Mouse (Mus musculus) retina, postnatal 7 days (tissue): ENCODE data around the gene Dpm3.

Experiments
- DNase-seq: peaks from one replicate; pipeline ENCODE4 v3.0.0-alpha.2; 2012; ENCODE audit warnings: low read depth, low spot score

The Dpm3 gene

DNA sequence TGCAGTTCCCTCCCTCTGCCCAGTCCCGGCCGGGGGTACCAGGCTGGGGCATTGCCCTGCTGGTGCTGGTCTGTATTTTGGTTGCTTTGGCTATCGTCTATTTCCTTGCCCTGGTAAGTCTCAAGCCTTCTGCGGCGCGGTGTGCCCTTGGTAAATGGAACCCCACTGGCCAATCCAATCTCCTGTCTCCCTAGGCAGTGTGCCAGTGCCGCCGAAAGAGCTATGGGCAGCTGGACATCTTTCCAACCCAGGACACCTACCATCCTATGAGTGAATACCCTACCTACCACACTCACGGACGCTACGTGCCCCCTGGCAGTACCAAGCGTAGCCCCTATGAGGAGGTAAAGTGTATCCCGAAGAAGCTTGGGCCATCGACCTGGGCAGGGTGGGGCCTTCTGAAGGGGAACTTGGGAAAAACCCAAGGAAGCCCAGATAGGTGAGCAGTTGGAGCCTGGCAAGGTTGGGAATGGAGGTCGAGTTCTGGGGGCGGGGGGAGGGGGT is 27.3 kb upstream of the Dpm3 start:
- no peak for DNase-seq

DNA sequence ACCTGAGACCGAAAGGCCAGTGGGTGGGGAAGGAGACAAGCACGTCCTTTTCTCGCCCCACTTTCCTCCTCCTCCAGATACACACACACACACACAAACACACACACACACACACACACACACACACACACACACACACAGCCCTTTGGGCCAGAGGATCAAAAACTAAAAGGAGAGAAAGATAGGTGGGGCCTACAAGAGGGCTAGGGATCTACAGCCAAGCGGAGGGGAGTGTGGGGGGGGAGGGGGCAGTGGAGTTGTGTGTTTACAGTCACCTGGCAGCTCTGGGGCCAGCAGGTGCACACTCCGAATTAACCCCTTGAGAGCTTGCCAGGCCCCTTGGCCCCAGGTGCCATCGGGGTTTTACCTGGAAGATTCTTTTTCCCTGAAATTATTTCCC is 26.5 kb upstream of the Dpm3 start:
- no peak for DNase-seq

GRCm38 (mm10) chr3:89233562-89234110 is 25.5 kb upstream of the Dpm3 start:
- no peak for DNase-seq

DNA sequence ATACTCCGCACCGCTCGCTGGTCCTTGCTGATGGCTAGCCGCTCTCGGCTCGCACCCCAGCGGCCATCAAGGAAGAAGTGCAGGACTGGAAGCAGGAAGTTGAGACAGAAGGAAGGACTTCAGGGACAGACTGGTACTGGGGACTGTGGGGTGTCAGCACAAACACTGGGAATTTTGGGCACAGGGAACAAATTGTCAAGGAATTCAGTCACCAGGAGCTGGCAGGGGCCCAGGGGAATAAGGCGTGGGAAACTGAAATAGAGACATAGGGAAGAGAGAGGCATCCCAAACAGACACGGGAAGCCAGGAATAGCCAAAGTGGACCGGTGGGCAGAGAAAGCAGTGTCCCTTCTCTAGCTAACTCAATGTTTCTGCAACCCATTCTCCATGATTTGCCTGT is 22.6 kb upstream of the Dpm3 start:
- no peak for DNase-seq

DNA sequence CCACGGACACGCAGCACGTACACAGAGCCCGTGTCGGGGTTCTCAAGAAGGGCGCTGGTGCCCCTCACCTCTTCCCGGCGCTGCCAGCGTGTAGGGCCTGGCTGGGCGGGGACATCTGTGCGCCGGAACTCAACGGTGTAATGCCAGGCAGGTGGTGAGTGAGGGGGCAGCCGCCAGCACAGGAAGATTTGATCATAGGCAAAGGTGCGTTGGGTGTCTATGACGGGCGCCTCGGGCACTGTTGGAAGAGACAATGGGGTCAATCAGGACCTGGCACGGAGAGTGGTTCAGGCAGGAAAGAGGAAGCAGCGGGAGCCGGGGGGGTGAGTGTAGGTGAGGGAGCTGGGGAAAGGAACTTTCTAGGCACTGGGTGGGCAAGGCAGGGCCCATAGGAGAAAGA is 21.5 kb upstream of the Dpm3 start:
- no peak for DNase-seq

DNA sequence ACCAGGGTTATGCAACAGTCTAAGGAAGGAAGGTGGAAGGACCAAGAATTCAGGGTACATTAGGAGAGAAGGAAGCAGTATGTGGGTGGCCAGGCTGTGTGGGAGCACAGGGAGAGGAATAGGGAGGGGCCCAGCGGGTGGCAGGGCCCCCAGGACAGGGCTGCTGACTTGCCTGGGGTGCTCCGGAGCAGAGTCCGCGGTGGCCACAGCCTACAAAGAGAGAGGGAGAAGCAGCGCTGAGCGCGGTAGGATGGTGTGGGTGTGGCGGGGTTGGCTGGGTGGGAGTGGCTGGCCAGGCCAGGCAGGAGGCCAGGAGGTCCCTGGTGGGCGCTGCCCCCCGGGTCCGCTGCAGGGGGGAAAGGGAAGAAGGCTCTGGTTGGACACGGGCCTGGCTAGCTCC is 20.7 kb upstream of the Dpm3 start:
- no peak for DNase-seq

DNA sequence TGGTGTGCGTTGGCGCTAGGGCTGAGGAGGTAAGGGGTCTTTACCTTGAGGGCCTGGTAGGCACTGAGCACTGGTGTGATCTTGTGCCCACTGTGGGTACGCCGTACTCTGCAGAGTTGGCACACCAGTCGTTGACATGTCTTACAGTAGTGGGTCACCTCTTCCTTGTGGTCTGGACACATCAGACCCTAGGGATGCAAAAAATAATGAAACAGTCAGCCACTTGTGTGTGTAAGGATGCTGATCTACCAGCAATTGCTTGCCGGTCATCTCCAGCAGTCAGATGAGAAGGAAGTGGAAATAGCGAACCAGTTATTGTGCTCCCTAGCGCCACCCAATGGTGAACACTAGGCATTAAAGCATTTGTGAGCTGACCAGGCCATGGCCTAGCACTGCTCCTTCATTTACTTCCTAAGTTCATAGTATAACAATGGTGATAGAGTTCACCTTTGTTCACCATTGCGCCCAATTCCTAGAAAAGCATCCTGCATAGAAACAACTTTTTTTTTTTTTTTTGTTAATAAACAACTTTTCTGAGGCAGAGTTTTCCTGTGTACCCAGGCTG is 16.7 kb upstream of the Dpm3 start:
- DNase-seq: no peak

DNA sequence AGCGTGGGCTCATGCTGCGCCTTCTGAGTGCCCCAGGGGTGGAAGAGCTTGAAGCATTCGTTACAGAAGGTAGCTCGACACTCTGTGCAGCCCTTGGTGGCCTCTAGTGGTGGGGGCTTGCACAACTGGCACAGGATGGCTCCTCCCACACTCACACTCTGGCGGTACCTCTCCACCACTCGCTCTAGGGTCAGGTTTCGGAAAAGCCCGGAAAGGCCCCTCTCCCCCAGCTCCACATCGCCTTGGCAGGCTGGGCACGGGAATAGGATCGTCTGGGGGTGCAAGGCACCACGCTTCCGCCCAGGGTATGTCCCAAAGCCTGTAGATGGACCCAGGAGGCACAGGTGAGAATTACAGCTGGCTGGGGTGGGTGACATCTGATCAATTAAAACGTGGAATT is 15.5 kb upstream of the Dpm3 start:
- DNase-seq: no peak

- no peak for DNase-seq
These were observed 14.8 kb upstream of the Dpm3 start for GRCm38 (mm10) chr3:89244158-89244981.

DNA sequence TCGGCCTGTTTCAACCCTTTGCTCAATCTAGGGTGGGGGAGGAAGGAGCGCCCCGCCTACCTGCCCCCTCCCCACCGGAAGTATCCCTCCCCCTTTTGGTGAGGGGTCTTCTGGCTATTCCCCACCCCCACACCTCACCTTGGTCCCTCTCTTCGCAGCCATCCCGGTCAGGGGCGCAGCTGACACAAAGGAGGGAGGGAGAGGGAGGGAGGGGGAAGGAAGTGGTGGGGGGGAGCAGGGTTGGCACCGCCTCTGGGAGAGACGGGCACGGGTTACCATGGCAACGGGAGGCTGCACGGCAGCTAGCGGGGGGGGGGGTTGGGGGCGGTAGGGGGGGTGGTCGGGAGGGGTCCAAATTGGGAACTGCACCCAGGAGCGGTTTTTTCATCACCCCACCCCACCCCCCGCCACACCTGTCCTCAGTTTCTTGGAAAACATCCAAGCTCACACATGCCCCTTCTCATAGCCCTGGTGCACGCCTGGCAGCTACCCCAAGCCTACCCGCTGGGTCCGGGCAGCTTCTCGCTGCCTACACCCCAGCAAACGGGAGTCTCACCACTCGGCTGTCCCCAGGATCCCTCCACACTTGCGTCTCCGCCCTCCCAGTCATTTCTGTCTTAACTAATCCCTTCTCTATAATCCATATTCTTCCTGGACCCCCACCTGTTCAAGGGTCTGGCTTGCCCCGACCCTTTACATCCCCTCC is 14.0 kb upstream of the Dpm3 start:
- DNase-seq: no peak

GRCm38 (mm10) chr3:89245688-89246171 is 13.4 kb upstream of the Dpm3 start, which contains the start of gene Krtcap2:
TSS of gene Krtcap2 (plus strand) at chr3:89245966.
- no peak for DNase-seq

GRCm38 (mm10) chr3:89246261-89247100 is 12.7 kb upstream of the Dpm3 start, which contains the start of gene Trim46:
TSS of gene Trim46 (minus strand) at chr3:89246309.
- DNase-seq: peak; percentile 88

- DNase-seq: no peak
These were observed 11.7 kb upstream of the Dpm3 start for GRCm38 (mm10) chr3:89247466-89247865.

- DNase-seq: no peak
These were observed 8.6 kb upstream of the Dpm3 start for GRCm38 (mm10) chr3:89250435-89251040.

DNA sequence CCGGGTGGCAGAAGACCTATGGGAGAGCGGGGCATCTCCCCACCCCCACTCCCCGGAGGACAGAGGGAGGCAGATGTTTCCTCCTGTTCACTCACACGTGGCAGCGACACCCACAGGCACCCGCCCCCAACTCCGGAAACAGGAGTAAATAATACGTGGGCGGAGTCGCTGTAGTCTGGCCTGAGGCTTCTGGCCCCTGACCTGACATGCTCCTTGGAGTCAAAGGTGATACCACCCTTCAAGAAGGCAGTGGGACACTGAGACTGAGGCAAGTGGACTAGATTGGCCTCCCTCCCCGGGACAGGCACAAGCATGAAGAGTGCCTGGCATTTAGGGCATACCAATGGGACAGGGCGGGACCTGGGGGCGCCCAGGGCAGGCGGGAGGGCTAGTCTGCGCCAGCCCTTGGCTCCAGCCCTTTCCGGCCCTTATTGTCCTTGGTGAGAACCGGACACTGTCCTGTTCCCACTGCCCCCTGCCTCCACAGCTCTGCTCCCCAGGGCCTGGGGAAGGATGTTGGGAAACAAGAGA is 7.7 kb upstream of the Dpm3 start:
- DNase-seq: no peak

- DNase-seq: no peak
These were observed 4.2 kb upstream of the Dpm3 start for GRCm38 (mm10) chr3:89254994-89255393.

DNA sequence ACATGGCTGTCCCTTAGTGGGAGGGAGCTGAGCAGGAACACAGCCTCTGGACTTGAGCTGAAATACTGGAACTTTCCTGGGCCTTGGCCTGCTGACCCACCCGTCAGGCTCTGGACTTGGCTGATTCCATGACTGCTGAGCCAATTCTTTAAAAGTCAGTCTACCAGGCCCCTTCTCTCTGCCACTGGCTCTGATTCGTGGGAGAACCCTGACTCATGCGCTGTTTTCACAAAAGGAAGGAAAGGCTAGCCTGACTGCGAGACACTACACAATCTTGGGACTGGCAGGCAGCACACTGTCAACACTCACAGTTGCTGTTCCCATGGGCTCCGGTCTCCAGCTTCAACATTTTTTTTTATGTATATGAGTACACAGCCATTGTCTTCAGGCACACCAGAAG is 3.0 kb upstream of the Dpm3 start:
- DNase-seq: no peak

- no peak for DNase-seq
These were observed 1.1 kb downstream of the Dpm3 start for GRCm38 (mm10) chr3:89260211-89260610.

DNA sequence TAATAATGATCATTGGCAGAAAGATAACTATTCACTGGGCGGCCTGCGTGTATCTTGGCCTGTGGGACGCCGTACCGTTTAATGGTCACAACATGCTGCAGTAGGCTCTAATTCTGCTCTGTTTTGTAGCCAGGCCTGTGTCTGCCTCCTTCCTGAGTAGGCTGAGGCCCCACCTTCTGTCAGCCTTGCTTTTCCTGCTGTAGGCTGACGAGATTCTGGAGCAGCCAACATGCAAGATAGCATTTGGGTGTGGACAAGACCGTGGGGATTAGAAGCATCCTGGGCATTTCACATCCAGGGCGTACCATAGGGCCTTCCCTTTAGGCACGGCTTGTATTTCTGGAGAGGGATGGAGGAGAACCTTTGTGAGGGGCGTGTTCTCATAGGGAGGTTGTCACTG is 3.3 kb downstream of the Dpm3 start:
- no peak for DNase-seq

DNA sequence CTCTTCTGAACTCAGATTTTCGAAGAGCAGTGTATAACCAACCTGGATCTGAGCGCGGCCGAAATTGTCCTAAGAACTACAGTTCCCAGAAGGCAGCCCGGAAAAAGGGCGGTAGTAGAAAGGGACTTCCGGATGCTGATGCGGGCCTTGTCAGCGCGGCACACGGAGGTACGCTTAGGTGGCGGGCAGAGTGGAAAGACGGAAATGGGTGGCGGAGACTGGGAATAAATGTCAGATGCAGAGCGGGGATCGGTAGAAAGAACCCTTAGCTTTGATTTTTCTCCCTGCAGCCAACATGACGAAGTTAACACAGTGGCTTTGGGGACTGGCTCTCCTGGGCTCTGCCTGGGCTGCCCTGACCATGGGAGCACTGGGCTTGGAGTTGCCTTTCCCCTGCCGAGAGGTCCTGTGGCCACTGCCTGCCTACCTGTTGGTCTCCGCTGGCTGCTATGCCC is 7.3 kb downstream of the Dpm3 start:
- no peak for DNase-seq
